Mouse (Mus musculus) kidney, adult 2 months (tissue): ENCODE measurements at regions not wholly inside any gene's neighbourhood (a gene's known extent, or its start where the extent isn't known, plus 50 kb on each side); places are given as distances from the start of the nearest gene placed in this dataset.

Experiments
- CTCF ChIP-seq: fragments of 200-500 bp; conservative IDR thresholded peaks from 2 replicates; pipeline ENCODE4 v1.5.1; 2011; ENCODE audit warnings: low read depth, mild to moderate bottlenecking, control low read depth, low read length, moderate library complexity, mixed read lengths; ENCODE audit not compliant: insufficient read depth, insufficient read length
- POLR2A ChIP-seq: fragments of 200-500 bp; IDR thresholded peaks from one replicate; pipeline ENCODE4 v1.6.1; 2011; ENCODE audit warnings: low read depth, low read length, control low read depth

- TF ChIP-seq CTCF (no peak), POLR2A (no peak)
Measured at GRCm38 (mm10) chr16:79308541-79308940, 217.6 kb upstream of the Tmprss15 start.
